Mouse (Mus musculus) bone marrow, adult 2 months (tissue): ENCODE measurements around the gene Rbm17.

Experiments
- CTCF ChIP-seq: fragments of 200-500 bp; IDR thresholded peaks from 2 replicates; pipeline ENCODE4 v1.5.1; 2011; ENCODE audit warnings: low read length, control low read depth; ENCODE audit not compliant: control insufficient read depth, insufficient read depth
- POLR2A ChIP-seq: fragments of 200-500 bp; IDR thresholded peaks from 2 replicates; pipeline ENCODE4 v1.6.1; 2011; ENCODE audit warnings: low read depth, mild to moderate bottlenecking, control low read depth, low read length, borderline replicate concordance; ENCODE audit not compliant: control insufficient read depth

DNA sequence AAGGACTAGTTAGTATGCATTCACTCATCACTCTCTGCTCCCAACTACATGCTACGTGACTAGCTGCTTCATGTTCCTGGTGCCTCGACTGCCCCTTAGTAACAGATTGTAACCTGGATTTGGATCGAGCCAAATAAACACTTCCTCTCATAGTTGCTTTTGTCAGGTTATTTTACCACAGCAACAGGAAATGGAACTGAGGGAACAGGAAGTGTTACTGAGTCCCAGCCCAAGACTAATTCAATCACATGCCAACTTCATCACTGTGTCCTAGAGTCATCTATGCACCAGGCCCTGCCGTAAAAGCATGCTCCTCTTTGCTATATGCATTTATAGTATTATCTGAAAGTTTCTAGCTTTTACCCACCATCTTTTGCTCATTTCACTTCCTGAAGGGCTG is 16.0 kb downstream of the Rbm17 start:
- no peak for TF ChIP-seq POLR2A
- no peak for TF ChIP-seq CTCF
